Mouse (Mus musculus) G1E-ER4 (cell line): ENCODE measurements around the gene Gm20388. TPM values are rescaled to one million over a fixed set of nuclear protein-coding genes. Genes with fewer than 3 reads are reported as not detected.

Experiments
- GATA1 ChIP-seq: IDR thresholded peaks from one replicate; pipeline ENCODE4 v1.8.0; 2012; ENCODE audit warnings: low read length, inconsistent platforms
- polyA plus RNA-seq: library from polyadenylated mRNA; stranded (reverse); fragments of >175 nt; gene quantifications from 2 replicates; pipeline ENCODE4 v1.2.3, GENCODE M21; 2012

The Gm20388 gene
- polyA plus RNA-seq, 1 experiment: not detected

DNA sequence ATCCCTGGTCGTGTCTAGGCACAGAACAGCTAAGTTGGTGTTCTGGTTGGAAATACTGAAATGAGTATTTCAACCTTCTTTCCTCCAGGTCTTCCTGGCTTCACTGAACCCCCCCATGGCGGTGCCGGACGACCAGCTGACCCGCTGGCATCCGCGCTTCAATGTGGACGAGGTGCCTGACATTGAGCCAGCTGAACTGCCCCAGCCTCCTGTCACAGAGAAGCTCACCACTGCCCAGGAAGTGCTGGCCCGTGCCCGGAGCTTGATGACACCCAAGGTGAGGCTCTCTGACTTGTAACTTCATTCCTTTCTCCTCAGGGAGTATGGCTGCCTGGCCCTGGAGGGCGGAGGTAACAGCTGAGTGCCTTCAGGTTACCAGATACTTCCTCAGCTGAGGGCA lies 2660.5 kb downstream of the Gm20388 start:
- no peak for TF ChIP-seq GATA1

DNA sequence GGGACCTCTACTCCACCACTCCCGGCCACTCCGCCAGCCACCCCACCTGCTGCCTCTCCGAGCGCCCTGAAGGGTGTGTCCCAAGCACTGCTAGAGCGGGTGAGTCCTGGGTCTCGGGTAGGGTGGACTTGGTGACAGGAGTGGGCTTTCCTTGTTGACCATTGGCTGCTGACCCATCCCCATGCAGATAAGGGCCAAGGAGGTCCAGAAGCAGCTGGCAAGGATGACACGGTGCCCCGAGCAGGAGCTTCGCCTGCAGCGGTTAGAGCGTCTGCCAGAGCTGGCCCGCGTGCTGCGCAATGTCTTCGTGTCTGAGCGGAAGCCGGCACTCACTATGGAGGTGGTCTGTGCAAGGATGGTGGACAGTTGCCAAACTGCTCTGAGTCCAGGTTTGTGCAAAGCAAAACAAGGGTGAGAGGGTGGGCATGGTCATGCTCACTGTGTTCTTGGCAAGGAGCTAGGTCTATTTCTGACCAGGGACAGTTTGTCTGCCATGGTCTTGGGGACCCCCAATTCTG lies 2661.2 kb downstream of the Gm20388 start:
- TF ChIP-seq GATA1: no peak

GRCm38 (mm10) chr8:122572751-122573150 lies 2662.1 kb downstream of the Gm20388 start:
- no peak for TF ChIP-seq GATA1

- TF ChIP-seq GATA1: no peak
Measured at GRCm38 (mm10) chr8:122573577-122573976, 2662.9 kb downstream of the Gm20388 start.

DNA sequence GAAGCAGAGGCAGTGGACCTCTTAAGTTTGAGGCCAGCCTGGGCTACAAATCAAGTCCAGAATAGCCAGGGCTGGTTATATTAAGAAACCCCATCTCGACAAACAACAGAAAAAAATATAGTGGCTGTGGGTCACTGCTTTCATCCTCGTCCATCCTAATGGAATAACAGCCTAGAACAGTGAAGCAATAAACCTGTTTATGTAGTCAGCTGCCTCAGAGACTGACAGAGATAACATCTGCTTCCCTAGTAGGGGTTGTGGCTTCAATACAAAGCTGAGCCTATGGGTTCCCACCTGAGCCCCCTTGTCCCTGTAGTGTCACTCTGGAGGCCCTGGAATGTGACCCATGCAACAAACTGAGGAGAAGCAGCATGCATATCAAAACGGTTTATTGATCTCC lies 2663.6 kb downstream of the Gm20388 start:
- TF ChIP-seq GATA1: no peak

- no peak for TF ChIP-seq GATA1
Measured at GRCm38 (mm10) chr8:122574667-122575251, 2664.1 kb downstream of the Gm20388 start.

GRCm38 (mm10) chr8:122575286-122575685 lies 2664.6 kb downstream of the Gm20388 start:
- no peak for TF ChIP-seq GATA1

DNA sequence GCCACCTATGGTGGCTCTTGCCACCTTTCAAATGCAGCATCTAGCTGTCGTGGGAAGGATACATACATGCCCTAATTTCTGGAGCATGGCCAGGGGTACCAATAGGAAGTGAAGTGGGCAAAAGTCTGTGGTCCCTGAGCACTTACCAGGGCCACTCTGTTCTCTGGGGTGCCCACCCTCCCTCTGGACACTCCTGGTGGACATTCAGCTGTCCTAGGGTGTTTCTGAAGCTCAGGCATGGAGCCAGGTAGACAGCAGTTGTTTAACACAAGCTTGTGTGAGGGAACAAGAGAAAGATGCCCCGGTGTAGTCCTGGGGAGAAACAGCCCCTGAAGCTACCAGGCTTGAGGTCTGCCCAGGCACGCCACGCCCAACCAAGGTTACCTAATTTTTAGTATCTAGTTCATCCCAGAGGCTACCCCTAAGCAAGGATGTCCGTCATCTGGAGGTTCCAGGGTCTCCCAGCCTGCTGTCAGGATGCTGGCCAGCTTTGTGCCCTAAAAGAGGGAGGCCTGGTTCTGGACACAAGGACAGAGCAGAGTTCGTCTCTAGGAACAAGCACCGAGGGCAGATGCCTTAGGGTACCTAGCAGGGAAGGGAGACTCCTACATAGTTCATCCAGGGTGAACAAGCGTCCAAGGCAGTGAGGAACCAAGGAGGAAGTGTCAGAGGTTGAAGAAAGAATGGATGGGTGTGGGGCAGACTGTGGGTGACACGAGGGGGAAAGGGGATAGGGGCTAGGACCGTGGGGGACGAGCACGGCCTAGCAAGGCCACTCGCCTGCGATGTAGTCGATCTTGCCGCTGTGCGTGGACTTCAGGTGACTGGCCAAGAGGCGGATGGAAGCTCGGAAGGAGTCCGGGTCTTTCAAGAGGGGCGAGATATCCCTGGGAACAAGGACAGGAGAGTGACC lies 2665.3 kb downstream of the Gm20388 start:
- TF ChIP-seq GATA1: no peak

DNA sequence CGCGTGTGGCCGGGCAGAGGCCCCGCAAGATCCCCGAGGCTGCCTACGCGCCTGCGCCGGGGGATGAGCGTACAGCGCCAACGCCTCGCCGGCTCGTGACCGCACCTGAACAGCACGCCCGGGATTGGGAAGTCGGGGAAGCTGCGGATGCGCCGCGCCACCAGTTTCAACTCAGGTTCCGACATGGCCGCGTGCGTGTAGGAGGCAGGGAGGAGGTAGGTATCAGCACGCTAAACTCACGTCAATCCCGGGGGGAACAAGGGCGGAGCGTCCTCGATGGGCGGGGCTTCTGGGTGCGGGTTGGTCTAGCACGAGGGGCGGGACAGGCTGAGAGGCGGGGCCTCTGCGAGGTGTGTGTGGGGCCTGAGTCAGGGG lies 2666.0 kb downstream of the Gm20388 start, which contains the start of gene Aprt:
Aprt (minus strand) TSS at position 262 of the 375 bp plus-strand sequence.
- TF ChIP-seq GATA1: no peak

- no peak for TF ChIP-seq GATA1
Measured at GRCm38 (mm10) chr8:122577116-122577515, 2666.5 kb downstream of the Gm20388 start.

DNA sequence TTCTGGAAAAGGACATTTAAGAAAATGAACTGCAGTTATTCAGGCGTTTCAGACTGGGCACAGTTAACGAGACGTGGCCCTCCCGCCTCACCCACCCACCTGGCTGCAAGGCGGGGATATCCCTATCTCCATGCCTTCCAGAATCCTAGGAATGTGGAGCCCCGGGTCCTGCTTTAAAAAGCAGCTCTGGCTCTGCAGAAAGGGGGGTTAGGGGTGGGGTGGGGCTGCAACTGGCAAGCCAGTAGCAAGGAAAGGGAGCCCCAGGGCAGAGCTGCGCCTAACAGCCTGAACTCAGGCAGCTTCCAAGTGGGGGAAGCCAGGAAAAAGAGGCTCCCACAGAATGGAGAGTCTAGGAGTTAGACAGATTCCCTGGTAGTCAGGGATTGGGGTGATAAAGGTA lies 2668.6 kb downstream of the Gm20388 start:
- no peak for TF ChIP-seq GATA1

DNA sequence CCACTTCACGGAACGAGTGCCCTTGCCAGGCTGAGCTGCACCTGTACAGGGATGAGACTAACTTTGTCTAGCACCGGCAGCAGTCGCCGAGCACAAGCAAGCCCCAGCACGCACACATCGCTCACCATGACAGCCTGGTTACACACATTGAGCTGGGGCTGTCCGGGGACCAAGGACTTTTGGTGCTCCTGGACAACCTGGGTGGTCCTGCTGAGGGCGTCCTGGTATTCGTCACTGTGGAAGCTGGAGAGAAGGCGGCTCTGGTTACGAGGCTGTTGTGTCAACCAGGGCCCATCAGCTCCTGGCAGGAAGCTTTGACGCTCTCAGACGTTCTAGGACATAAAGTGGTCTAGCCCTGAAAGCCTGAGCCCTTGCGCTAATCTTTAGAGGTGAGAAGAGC lies 2670.3 kb downstream of the Gm20388 start:
- no peak for TF ChIP-seq GATA1

DNA sequence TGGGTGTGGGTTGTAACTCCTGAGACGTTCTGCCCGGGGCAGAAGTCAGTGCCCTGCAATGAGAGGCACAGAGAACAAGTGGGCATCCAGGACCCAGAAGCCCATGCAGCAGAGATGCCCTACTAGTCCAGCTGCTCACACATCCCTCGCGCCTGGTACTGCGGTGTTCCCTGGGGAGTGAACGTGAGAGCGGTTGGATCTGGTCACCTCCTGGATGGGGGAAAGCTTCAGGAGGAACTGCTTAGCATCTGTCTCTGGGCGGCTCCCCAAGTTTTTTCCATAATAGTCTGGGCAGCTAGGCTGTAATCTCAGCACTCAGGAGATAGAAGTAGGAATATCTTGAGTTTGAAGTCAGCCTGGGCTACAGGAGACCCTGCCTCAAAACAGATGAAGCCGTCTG lies 2674.3 kb downstream of the Gm20388 start:
- no peak for TF ChIP-seq GATA1

- TF ChIP-seq GATA1: no peak
Measured at GRCm38 (mm10) chr8:122585411-122585891, 2674.8 kb downstream of the Gm20388 start.

DNA sequence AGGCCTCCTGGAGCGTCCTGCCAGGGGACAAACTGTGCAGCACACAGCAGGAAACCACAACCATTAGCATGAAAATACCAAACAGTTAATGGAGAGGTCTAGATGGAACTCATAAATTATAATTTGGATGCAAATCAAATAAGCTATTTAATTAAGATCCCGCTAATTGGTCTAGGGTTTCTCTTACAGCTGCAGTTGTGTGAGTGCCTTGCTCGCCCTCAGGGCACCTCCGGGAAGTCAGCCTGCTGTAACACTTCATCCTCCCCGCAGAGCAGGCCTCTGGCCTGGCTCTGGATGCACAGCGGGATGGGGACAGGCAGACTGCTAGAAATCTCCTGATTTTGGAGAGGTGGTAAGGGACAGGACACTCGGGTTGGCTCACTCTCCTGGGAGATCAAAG lies 2675.5 kb downstream of the Gm20388 start:
- TF ChIP-seq GATA1: no peak

- no peak for TF ChIP-seq GATA1
Measured at GRCm38 (mm10) chr8:122586749-122587148, 2676.1 kb downstream of the Gm20388 start.
